Mouse (Mus musculus) lung, embryonic 16.5 days (tissue): Measurements from ENCODE around the gene Pfdn4. TPM values are rescaled to one million over a fixed set of nuclear protein-coding genes. Genes with fewer than 3 reads are reported as not detected.

Experiments
- ATAC-seq: fragments of 200-750 bp; cut with Nextera tagmentation; 2 replicates; pipeline ENCODE4 v1.8.0; 2017; ENCODE audit warnings: low read depth, mild to moderate bottlenecking, moderate library complexity
- H3K27ac ChIP-seq: fragments of 300-500 bp; sonication (generic); 2 replicates; pipeline ENCODE4 v1.5.1; 2014; ENCODE audit warnings: mild to moderate bottlenecking, control low read depth, low read length
- H3K27me3 ChIP-seq: fragments of 300-500 bp; sonication (generic); 2 replicates; pipeline ENCODE4 v1.6.1; 2014; ENCODE audit warnings: low read depth, low read length, mixed read lengths; ENCODE audit not compliant: control insufficient read depth, insufficient read depth
- H3K36me3 ChIP-seq: fragments of 300-500 bp; sonication (generic); 2 replicates; pipeline ENCODE4 v1.6.1; 2014; ENCODE audit warnings: low read length; ENCODE audit not compliant: control insufficient read depth, insufficient read depth
- H3K4me1 ChIP-seq: fragments of 300-500 bp; sonication (generic); replicated peaks from 2 replicates; pipeline ENCODE4 v1.6.1; 2014; ENCODE audit warnings: low read length, mixed read lengths; ENCODE audit not compliant: control insufficient read depth, insufficient read depth
- H3K4me2 ChIP-seq: fragments of 300-500 bp; sonication (generic); 2 replicates; pipeline ENCODE4 v1.6.1; 2014; ENCODE audit warnings: low read depth, low read length, control low read depth
- H3K4me3 ChIP-seq: fragments of 300-500 bp; sonication (generic); 2 replicates; pipeline ENCODE4 v1.5.1; 2014; ENCODE audit warnings: mild to moderate bottlenecking, low read length, control low read depth
- H3K9ac ChIP-seq: fragments of 300-500 bp; sonication (generic); 2 replicates; pipeline ENCODE4 v1.6.1; 2014; ENCODE audit warnings: low read length, control low read depth
- H3K9me3 ChIP-seq: fragments of 300-500 bp; sonication (generic); 2 replicates; pipeline ENCODE4 v1.6.1; 2016; ENCODE audit warnings: low read length; ENCODE audit not compliant: control insufficient read depth
- WGBS: fragments of 180-500 bp; shearing (Covaris S2); extraction: QIAGEN DNeasy Blood & Tissue Kit; methylation state at CpG from one replicate; pipeline ENCODE4 v1.1.7; 2014; 5-methylcytosine and 5-hydroxymethylcytosine counted together
- polyA plus RNA-seq: library from polyadenylated mRNA; unstranded; fragments of >200 nt; fragmentation: Nextera tagmentation; extraction: Ambion mirVana; gene quantifications from 2 replicates; pipeline ENCODE4 v1.2.1, GENCODE M21; 2015

Pfdn4 gene
- polyA plus RNA-seq, 1 experiment from 2014 or later, result 77.2 TPM

DNA sequence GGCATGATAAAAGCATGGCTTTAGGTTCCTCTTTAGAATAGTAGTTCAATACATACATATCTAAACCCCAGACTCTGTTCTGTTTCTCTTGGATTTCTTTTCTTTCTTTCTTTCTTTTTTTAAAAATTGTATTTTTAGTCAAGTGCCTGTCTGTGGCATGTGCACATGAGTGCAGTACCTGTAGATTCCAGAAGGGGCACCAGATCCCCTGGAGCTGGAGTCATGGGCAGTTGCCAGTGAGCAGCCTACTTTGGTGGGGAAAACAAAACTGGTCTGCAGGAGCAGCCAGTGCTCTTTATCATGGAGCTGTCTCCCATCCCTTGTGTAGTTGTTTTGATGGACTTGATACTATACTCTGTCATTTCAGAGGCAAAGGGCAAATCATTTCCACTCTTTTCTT, 28.2 kb upstream of the Pfdn4 start:
- Histone ChIP-seq H3K4me2 (no peak overlapping the region), H3K4me1 (no peaks in the 10 kb centered on the region; the same call in 1 of the 2 replicates), H3K9me3 (no peaks in the 10 kb centered on the region), H3K27ac (no peak overlapping the region), H3K27me3 (no peaks in the 10 kb centered on the region; the same call in 1 of the 2 replicates), H3K9ac (no peak overlapping the region), H3K4me3 (no peak overlapping the region), H3K36me3 (no peaks in the 10 kb centered on the region)
- no peak for ATAC-seq

DNA sequence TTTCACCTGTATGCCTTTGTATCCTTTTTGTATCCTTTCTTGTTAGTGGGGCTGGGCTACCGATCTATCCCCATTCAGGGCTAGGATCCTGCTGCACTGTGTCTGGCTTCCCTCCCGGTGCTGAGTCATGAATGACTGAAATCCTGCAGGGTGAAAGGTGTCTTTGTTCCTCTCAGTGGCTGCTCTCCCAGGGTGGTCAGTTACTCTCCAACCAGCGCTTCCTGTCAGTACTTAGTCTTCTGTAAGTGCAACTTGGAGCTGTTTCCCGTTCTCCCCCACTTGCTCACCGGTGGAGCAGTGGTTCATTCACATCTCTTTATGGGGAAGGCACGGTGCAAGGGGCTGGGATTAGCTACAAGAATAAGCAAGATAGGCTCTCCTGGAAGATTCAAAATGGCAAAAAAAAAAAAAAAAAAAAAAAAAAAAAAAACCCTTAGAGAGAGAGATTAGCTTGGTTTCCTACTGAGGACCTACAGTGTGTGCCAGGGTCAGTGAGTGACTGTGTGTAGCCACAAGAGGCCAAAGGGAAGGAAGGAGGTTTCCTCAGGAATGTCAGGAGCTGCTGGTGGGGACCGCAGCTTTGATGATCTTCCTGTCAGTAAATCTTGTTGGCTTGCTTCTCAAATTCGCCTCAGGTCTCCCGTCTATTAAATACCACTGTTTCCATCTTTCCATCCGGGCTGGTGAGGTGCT, 26.5 kb upstream of the Pfdn4 start:
- ATAC-seq, result peak; percentile 64

DNA sequence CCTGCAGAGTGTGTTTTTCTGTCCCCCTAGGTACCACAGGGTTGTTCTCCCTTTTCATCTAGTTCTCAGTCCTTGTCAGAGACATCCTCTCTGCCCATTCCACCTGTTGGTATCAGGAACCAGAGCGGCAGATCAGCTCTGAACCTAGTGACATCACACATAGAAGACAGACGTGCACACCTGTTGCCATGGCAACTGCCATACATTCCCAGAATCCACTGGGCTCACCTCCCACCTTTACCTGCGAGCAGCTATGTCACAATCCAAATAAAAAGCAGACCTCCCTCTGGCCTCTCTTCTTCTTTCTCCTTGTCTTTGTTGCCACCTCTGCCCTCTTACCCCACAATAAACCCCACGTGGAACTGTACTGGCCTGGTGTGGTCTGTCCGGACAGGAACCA, 25.6 kb upstream of the Pfdn4 start:
- Histone ChIP-seq H3K36me3 (no peaks in the 10 kb centered on the region), H3K4me3 (no peak overlapping the region), H3K27ac (no peak overlapping the region), H3K4me2 (no peak overlapping the region), H3K4me1 (no peaks in the 10 kb centered on the region; the same call in 1 of the 2 replicates), H3K9ac (no peak overlapping the region), H3K9me3 (0 out of 2 replicates have a peak, but pooled peaks cover 2% of the 10 kb centered on the region), H3K27me3 (no peaks in the 10 kb centered on the region; the same call in 1 of the 2 replicates)
- 56% methylated on average over 5 of the region's 5 CpGs for WGBS
- ATAC-seq, result no peak

More for the DNA sequence above, 26.5 kb upstream of the Pfdn4 start:
- Histone ChIP-seq H3K9ac (no peak overlapping the region), H3K9me3 (0 out of 2 replicates have a peak, but pooled peaks cover 2% of the 10 kb centered on the region), H3K4me2 (no peak overlapping the region), H3K27me3 (no peaks in the 10 kb centered on the region; the same call in 1 of the 2 replicates), H3K36me3 (no peaks in the 10 kb centered on the region), H3K4me3 (no peak overlapping the region), H3K27ac (no peak overlapping the region), H3K4me1 (no peaks in the 10 kb centered on the region; the same call in 1 of the 2 replicates)
- WGBS, result 10% methylated on average over 10 of the region's 10 CpGs

DNA sequence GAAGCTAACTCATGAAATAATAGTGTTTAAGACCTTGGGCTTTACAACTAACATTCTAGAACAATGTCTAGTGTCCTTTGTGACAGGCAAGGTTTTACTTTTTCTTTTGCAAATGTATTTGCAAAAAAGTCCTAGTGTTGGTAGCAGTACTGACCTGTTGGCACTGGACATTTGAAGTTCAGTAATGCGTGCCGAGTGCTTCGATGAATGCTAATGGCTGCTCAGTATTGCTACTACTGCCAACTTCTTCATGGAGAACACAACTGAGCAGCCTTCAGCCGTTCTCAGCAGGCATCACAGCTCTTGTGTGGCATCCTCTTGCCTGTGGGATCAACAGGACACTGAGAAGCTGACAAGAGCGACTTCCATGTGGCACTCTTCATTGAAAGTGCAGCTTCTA, 22.1 kb upstream of the Pfdn4 start:
- Histone ChIP-seq H3K9ac (no peak overlapping the region), H3K4me2 (no peak overlapping the region), H3K27ac (no peak overlapping the region), H3K9me3 (0 out of 2 replicates have a peak, but pooled peaks cover 2% of the 10 kb centered on the region), H3K4me3 (no peak overlapping the region), H3K27me3 (no peaks in the 10 kb centered on the region; the same call in 1 of the 2 replicates), H3K4me1 (no peaks in the 10 kb centered on the region; the same call in 1 of the 2 replicates), H3K36me3 (no peaks in the 10 kb centered on the region)
- WGBS, result 91% methylated on average over 5 of the region's 5 CpGs
- ATAC-seq, result no peak

DNA sequence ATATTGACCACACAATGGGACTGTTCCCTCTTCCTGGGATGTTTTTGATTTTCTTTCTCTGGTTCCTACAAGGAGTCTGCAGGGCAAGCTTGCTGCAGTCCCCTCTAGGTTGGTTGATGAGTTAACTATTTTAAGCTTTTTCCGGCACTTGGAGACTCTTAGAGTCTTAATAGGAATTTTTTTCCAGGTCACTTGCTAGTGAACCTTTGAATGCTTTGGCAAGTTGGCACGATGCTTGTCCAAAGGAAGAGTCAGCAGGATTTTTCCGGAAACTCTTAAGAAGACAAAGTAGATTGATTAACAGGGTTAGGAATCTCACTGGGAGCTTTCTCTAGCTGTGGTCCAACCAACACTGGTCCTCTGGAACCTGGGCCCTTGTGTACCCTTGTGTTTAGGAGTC, 21.1 kb upstream of the Pfdn4 start:
- H3K36me3 ChIP-seq, result no peaks in the 10 kb centered on the region
- H3K4me3 ChIP-seq, result no peak overlapping the region
- 69% methylated on average over 3 of the region's 3 CpGs for WGBS
- no peak overlapping the region for H3K27ac ChIP-seq
- H3K9ac ChIP-seq, result no peak overlapping the region
- 0 out of 2 replicates have a peak, but pooled peaks cover 2% of the 10 kb centered on the region for H3K9me3 ChIP-seq
- H3K27me3 ChIP-seq, result no peaks in the 10 kb centered on the region; the same call in 1 of the 2 replicates
- H3K4me2 ChIP-seq, result no peak overlapping the region
- H3K4me1 ChIP-seq, result no peaks in the 10 kb centered on the region; the same call in 1 of the 2 replicates
- no peak for ATAC-seq

DNA sequence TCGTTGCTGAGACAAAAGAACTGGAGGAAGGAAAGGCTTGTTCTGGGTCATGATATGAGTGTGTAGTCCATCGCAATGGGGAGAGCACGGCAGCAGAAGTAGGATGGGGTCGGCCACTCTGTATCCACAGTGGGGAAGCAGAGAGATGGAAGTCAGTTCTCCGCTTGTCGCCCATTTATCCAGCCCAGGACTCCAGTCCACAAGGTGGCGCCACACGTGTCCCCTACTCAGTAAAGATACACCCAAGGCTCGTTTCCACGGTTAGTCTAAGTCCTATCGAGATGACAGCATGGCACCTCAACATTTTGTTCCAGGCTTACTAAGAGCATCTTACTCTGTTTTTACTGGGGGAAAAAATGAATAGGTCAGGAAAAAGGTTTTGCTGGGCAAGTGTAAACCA, 20.0 kb upstream of the Pfdn4 start:
- Histone ChIP-seq H3K9ac (no peak overlapping the region), H3K4me1 (no peaks in the 10 kb centered on the region), H3K27me3 (no peaks in the 10 kb centered on the region), H3K9me3 (0 out of 2 replicates have a peak, but pooled peaks cover 2% of the 10 kb centered on the region), H3K4me3 (no peak overlapping the region), H3K4me2 (no peak overlapping the region), H3K36me3 (no peaks in the 10 kb centered on the region), H3K27ac (no peak overlapping the region)
- no peak for ATAC-seq
- WGBS, result 64% methylated on average over 11 of the region's 11 CpGs

DNA sequence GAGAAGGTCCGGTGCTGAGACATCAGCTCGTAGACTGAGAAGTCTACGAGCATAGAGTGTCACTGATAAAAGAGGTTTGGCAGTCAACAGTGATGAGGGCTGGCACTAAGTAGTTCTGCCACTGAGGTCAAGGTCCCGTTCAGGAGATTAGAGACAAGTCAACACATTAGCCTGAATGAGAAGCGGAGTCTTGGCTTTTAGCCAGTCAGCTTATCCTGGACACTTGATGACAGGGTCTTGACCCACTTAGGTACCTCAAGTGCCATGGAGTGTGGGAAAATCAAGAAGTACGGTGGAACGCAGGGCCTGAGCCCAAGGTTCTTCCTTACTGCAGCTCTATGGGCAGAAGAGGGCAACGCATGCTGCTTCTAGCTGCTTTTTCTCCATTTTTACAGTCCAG, 19.6 kb upstream of the Pfdn4 start:
- no peaks in the 10 kb centered on the region for H3K27me3 ChIP-seq
- H3K4me3 ChIP-seq, result no peak overlapping the region
- peak; percentile 47; the same call in 1 of the 2 replicates for ATAC-seq

DNA sequence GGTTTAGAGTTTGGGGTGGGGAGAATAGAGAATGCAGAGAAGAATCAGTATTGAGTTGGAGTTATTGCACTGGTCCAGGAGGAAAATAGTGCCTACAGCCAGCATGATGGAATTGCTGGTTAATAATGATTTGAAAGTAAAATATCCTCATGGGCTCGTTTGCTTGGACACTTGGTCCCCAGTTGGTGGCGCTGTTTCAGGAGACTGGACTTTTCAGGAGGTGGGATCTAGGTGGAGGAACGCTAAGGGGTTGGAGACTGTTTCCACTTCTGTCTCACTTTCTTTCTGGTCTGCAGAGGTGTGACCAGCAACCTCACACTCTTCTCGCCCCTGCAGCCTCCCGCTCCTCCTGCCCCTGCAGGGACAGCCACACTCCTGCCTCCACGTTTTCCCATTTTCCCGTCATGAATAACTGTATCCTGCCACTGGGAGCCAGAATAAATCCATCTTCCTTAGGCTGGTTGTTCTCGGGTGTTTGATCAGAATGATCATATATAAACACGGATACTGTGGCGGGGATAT, 14.1 kb upstream of the Pfdn4 start:
- H3K27me3 ChIP-seq, result peaks cover 6% of the 10 kb centered on the region; the same call in 1 of the 2 replicates
- no peak overlapping the region for H3K27ac ChIP-seq
- H3K9me3 ChIP-seq, result no peaks in the 10 kb centered on the region
- no peak for ATAC-seq
- WGBS, result 46% methylated on average over 10 of the region's 10 CpGs
- H3K4me2 ChIP-seq, result no peak overlapping the region
- H3K4me3 ChIP-seq, result no peak overlapping the region
- H3K4me1 ChIP-seq, result no peaks in the 10 kb centered on the region
- no peak overlapping the region for H3K9ac ChIP-seq
- no peaks in the 10 kb centered on the region for H3K36me3 ChIP-seq

More for the DNA sequence above, 19.6 kb upstream of the Pfdn4 start:
- H3K9me3 ChIP-seq, result 0 out of 2 replicates have a peak, but pooled peaks cover 2% of the 10 kb centered on the region
- H3K4me1 ChIP-seq, result no peaks in the 10 kb centered on the region
- 23% methylated on average over 8 of the region's 8 CpGs for WGBS
- H3K27ac ChIP-seq, result no peak overlapping the region
- no peaks in the 10 kb centered on the region for H3K36me3 ChIP-seq
- no peak overlapping the region for H3K4me2 ChIP-seq
- H3K9ac ChIP-seq, result no peak overlapping the region

DNA sequence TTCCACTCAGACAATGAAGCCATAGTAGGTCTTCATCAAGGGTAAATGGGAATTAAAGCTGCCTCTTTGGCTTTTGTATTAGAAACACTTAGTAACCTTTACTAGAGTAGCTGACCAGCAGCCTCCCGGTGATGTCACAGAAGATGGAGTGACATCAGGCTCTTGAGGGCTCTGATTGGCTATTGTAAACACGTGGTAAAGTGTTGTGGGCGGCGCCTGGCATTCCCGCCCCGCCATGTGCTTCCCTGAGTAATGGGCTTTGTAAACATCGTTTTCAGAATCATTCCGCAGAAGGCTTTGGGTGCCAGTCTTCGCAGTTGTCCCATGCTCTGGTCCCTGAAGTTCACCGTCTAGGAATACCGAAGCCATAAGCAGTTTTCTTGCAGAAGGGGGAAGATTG, 12.3 kb upstream of the Pfdn4 start:
- Histone ChIP-seq H3K36me3 (no peaks in the 10 kb centered on the region), H3K9ac (no peak overlapping the region), H3K4me3 (no peak overlapping the region), H3K9me3 (no peaks in the 10 kb centered on the region), H3K4me1 (no peaks in the 10 kb centered on the region), H3K4me2 (no peak overlapping the region), H3K27me3 (peaks cover 6% of the 10 kb centered on the region; the same call in 1 of the 2 replicates), H3K27ac (no peak overlapping the region)
- 57% methylated on average over 11 of the region's 11 CpGs for WGBS
- no peak for ATAC-seq
